Mouse (Mus musculus) heart, embryonic 16.5 days (tissue): ENCODE measurements around the gene Ube2q2. TPM values are rescaled to one million over a fixed set of nuclear protein-coding genes. Genes with fewer than 3 reads are reported as not detected.
A peak's percentile ranks its signal among the peaks of the same experiment; 100 is the strongest.

ENCODE experiments used
- ATAC-seq: fragments of 200-750 bp; cut with Nextera tagmentation; replicated peaks from 2 replicates; pipeline ENCODE4 v1.8.0; 2017; ENCODE audit warnings: moderate number of reproducible peaks; ENCODE audit not compliant: insufficient read depth, low FRiP score; ENCODE audit errors: extremely low read depth
- H3K27ac ChIP-seq: fragments of 300-500 bp; sonication (generic); 2 replicates; pipeline ENCODE4 v1.5.1; 2014; ENCODE audit warnings: mild to moderate bottlenecking, low read length, control low read depth, moderate library complexity
- H3K27me3 ChIP-seq: fragments of 300-500 bp; sonication (generic); 2 replicates; pipeline ENCODE4 v1.6.1; 2014; ENCODE audit warnings: low read length, mixed read lengths; ENCODE audit not compliant: control insufficient read depth, insufficient read depth
- H3K36me3 ChIP-seq: fragments of 300-500 bp; sonication (generic); 2 replicates; pipeline ENCODE4 v1.6.1; 2014; ENCODE audit not compliant: control insufficient read depth, insufficient read depth
- H3K4me1 ChIP-seq: fragments of 300-500 bp; sonication (generic); 2 replicates; pipeline ENCODE4 v1.6.1; 2014; ENCODE audit warnings: low read length, mixed read lengths; ENCODE audit not compliant: control insufficient read depth, insufficient read depth
- H3K4me2 ChIP-seq: fragments of 300-500 bp; sonication (generic); 2 replicates; pipeline ENCODE4 v1.6.1; 2014; ENCODE audit warnings: low read depth, mild to moderate bottlenecking, control low read depth, low read length
- H3K4me3 ChIP-seq: fragments of 300-500 bp; sonication (generic); 2 replicates; pipeline ENCODE4 v1.5.1; 2014; ENCODE audit warnings: mild to moderate bottlenecking, control low read depth, low read length
- H3K9ac ChIP-seq: fragments of 300-500 bp; sonication (generic); 2 replicates; pipeline ENCODE4 v1.6.1; 2014; ENCODE audit warnings: low read length, control low read depth
- H3K9me3 ChIP-seq: fragments of 300-500 bp; sonication (generic); replicated peaks from 2 replicates; pipeline ENCODE4 v1.6.1; 2016; ENCODE audit warnings: low read length; ENCODE audit not compliant: control insufficient read depth
- WGBS: fragments of 180-500 bp; shearing (Covaris S2); extraction: QIAGEN DNeasy Blood & Tissue Kit; methylation state at CpG from one replicate; pipeline ENCODE4 v1.1.7; 2014; 5-methylcytosine and 5-hydroxymethylcytosine counted together
- polyA plus RNA-seq: library from polyadenylated mRNA; unstranded; fragments of >200 nt; fragmentation: Nextera tagmentation; extraction: Ambion mirVana; gene quantifications from 2 replicates; pipeline ENCODE4 v1.2.1, GENCODE M21; 2015

Gene Ube2q2
- polyA plus RNA-seq, 1 experiment from 2014 or later, result 21.2 TPM

DNA sequence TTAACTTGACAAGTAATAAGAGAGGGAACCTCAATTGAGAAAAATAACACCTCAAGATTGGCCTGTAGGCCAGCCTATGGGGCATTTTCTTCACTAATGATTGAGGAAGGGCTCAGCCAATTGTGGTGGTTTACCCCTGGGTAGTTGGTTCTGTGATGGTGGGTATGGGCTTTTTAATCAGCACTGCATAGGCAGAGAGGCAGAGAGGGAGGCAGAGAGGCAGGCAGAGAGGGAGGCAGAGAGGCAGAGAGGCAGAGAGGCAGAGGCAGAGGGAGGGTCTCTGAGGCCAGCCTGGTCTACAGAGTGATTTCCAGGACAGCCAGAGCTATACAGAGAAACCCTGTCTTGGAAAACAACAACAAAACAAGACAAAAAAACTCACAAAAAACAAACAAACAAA, 2.4 kb downstream of the Ube2q2 start:
- 0 out of 2 replicates have a peak overlapping the region, but pooled peaks have one; percentile 78 for H3K4me3 ChIP-seq
- peak overlapping the region; percentile 85; the same call in 1 of the 2 replicates for H3K4me2 ChIP-seq
- H3K36me3 ChIP-seq, result no peaks in the 10 kb centered on the region
- peak overlapping the region; percentile 90; the same call in 1 of the 2 replicates for H3K9ac ChIP-seq
- no peak overlapping the region for H3K27ac ChIP-seq
- H3K9me3 ChIP-seq, result no peaks in the 10 kb centered on the region
- H3K4me1 ChIP-seq, result peaks cover 16% of the 10 kb centered on the region
- no peaks in the 10 kb centered on the region for H3K27me3 ChIP-seq
- no peak for ATAC-seq

DNA sequence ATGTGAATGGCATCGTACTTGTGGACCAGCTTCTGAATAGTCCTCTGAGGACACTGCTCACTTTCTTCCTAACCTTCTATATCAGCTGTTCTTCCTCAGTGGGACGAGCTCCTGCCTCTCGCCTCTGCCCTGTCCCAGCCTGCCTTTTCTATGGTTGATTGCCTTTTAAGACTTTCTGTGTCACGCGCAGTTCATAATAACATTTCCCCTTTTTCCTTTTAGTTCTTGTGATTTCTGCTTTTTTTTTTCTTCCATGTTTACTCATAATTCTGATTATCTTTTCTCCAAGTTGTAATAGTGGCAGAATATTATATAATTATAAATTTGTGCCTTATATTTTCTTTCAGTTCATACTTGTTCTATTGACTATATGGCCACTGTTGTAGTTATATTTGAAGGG, 4.3 kb downstream of the Ube2q2 start:
- Histone ChIP-seq H3K4me3 (no peak overlapping the region), H3K9me3 (no peaks in the 10 kb centered on the region), H3K27me3 (no peaks in the 10 kb centered on the region), H3K36me3 (no peaks in the 10 kb centered on the region), H3K4me1 (peaks cover 16% of the 10 kb centered on the region), H3K9ac (no peak overlapping the region), H3K4me2 (no peak overlapping the region), H3K27ac (no peak overlapping the region)
- 82% methylated on average over 5 of the region's 5 CpGs for WGBS
- ATAC-seq, result no peak

DNA sequence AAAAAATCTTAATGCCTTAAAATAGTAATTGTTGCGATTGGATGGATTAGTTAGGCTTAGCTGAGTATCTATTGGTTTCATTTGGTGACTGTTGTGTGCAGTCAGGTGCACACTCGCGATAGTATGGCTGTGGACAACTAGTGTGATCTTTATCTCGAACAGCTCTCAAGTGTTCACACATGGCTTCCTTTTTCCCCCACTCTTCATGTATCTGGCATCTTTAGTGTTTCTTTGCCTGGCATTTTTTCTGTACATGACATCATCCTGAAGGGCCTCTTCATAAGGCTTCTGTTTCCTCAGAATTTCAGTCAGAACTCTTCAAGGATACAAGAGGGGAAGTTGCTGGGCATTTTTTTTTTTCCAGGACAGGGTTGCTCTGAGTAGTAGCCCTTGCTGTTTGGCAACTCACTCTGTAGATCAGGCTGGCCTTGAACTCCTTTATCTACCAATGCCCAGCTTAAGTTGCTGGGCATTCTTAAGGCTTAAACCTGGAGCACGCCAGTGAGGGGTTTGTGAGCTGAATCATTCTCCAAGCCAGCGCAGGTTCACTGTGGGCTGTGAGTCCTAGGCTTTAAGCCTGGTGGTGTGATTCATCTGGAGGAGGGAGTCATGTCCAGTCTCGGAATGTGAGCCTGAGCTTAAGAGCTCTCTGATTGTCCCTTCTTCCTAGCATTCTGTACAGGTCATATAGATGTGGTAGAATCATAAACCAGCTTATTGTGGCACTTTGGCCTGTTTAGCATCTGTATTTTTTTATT, 22.2 kb downstream of the Ube2q2 start:
- Histone ChIP-seq H3K9me3 (no peaks in the 10 kb centered on the region), H3K4me1 (peaks cover 2% of the 10 kb centered on the region; the same call in 1 of the 2 replicates), H3K4me2 (no peak overlapping the region), H3K4me3 (no peak overlapping the region), H3K9ac (no peak overlapping the region), H3K27me3 (no peaks in the 10 kb centered on the region), H3K36me3 (no peaks in the 10 kb centered on the region), H3K27ac (no peak overlapping the region)
- ATAC-seq, result no peak
- WGBS, result 58% methylated on average over 7 of the region's 7 CpGs

DNA sequence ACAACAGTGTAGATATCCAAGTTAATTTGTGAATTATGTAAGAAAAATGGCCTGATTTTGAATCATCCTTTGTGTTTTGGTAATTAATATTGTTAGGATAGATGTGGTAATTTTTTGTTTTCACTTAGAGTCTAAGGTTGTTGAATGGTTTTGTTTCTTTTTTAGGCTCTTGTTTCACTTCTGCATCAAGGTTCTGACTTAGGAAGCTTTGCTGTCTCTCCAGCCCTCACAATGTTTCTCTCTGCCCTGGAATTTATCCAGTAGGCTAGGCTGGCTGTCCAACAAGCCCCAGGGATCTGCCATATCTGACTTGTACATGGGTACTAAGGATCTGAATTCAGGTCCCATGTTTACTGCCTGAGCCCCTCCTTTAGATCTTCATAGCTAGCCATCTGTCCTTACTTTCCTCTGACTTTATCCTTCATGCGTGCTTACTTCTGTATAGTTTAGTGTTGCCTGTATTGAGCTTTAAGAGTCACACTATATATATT, 23.6 kb downstream of the Ube2q2 start:
- WGBS, result 97% methylated on average over 1 of the region's 1 CpGs
- H3K9me3 ChIP-seq, result no peaks in the 10 kb centered on the region
- H3K27me3 ChIP-seq, result no peaks in the 10 kb centered on the region
- H3K4me1 ChIP-seq, result peaks cover 2% of the 10 kb centered on the region; the same call in 1 of the 2 replicates
- ATAC-seq, result no peak
- no peak overlapping the region for H3K4me2 ChIP-seq
- no peak overlapping the region for H3K4me3 ChIP-seq
- H3K36me3 ChIP-seq, result no peaks in the 10 kb centered on the region
- H3K27ac ChIP-seq, result no peak overlapping the region
- H3K9ac ChIP-seq, result no peak overlapping the region

DNA sequence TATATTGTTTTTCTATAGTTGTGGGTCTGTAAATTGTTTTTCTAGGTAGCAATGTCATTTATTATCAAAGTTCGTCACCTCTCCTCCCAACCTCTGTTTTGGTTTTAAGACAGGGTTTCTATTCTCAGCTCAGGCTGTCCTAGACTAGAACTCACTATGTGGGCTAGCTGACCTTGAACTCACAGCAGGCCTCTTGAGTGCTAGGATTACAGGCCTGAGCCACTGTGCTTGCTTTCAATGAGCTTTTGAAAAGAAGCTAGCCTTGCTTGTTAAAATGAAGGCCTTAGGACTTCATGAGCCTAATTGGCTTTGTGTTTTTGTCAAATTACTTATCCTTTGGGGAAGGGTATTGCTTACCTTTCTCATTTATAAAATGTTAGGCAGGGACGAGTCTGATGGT, 25.6 kb downstream of the Ube2q2 start:
- no peak for ATAC-seq
- H3K27ac ChIP-seq, result no peak overlapping the region
- no peaks in the 10 kb centered on the region for H3K36me3 ChIP-seq
- no peaks in the 10 kb centered on the region for H3K9me3 ChIP-seq
- H3K4me1 ChIP-seq, result peaks cover 2% of the 10 kb centered on the region; the same call in 1 of the 2 replicates
- H3K9ac ChIP-seq, result no peak overlapping the region
- H3K4me3 ChIP-seq, result no peak overlapping the region
- H3K4me2 ChIP-seq, result no peak overlapping the region
- WGBS, result 77% methylated on average over 2 of the region's 2 CpGs
- H3K27me3 ChIP-seq, result no peaks in the 10 kb centered on the region

DNA sequence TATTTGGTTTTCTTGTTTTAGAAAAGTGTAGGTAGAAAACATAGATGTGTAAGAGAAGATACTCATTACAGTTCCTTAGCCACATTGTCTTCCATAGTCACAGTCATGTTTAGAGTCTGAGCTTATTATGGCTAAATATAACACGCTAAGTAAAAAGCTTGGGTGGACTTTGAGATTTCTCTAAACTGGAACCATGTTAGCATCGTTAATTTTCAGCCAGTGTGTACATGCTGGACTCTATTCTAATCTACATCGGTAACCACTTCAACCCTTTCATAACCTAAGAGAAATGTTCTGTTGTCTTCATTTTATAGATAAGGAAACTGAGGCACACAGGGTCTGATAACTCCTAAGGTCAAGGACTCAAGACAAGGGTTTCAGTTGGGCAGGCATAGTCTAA, 47.2 kb downstream of the Ube2q2 start:
- H3K9me3 ChIP-seq, result no peaks in the 10 kb centered on the region
- no peak for ATAC-seq
- peaks cover 6% of the 10 kb centered on the region; the same call in 1 of the 2 replicates for H3K36me3 ChIP-seq
- no peaks in the 10 kb centered on the region for H3K4me1 ChIP-seq
- no peak overlapping the region for H3K27ac ChIP-seq
- no peak overlapping the region for H3K4me3 ChIP-seq
- no peaks in the 10 kb centered on the region for H3K27me3 ChIP-seq
- H3K9ac ChIP-seq, result no peak overlapping the region
- H3K4me2 ChIP-seq, result no peak overlapping the region
- WGBS, result 81% methylated on average over 3 of the region's 3 CpGs

DNA sequence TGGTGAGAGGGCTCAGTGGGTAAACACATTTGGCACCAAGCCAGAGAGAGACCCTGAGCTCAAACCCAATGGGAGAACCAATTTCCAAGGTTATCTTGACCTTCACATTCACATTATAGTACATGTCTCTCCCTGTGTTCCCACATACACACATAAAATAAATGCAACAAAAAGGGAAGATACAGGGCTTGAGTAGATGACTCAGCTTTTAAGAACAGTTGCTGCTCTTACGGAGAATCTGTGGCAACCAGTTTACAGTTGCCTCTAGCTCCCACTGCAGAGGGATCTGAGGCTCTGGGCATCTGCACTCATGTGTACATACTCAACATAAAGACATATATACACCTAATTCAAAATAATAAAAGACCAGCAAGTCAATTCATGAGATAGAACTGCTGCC, 49.6 kb downstream of the Ube2q2 start:
- no peaks in the 10 kb centered on the region for H3K4me1 ChIP-seq
- H3K4me3 ChIP-seq, result no peak overlapping the region
- no peaks in the 10 kb centered on the region for H3K27me3 ChIP-seq
- no peak overlapping the region for H3K4me2 ChIP-seq
- ATAC-seq, result no peak
- no peak overlapping the region for H3K27ac ChIP-seq
- no peaks in the 10 kb centered on the region for H3K9me3 ChIP-seq
- no peak overlapping the region for H3K9ac ChIP-seq
- WGBS, result 94% methylated on average over 1 of the region's 1 CpGs
- peaks cover 3% of the 10 kb centered on the region; the same call in 1 of the 2 replicates for H3K36me3 ChIP-seq

DNA sequence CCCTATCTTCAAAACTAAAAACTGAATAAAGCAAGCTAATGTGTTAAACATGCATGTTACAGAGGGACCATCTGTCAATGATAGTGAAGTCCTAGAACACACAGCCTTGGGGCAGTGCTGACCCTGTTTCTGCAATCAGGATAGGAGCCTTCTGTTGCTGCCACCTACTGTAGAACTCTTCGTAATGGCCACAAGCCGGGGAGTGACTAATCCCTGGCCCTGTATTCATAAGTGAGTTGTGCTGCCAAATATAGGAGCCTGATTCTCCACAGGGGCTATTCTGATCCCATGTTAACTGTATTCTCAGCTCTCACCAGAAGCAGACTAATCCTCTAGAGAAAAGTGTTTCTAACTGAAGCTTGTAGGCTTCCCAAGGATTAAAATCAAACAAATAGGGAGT, 50.7 kb downstream of the Ube2q2 start:
- Histone ChIP-seq H3K4me2 (no peak overlapping the region), H3K36me3 (peaks cover 3% of the 10 kb centered on the region; the same call in 1 of the 2 replicates), H3K9me3 (no peaks in the 10 kb centered on the region), H3K9ac (no peak overlapping the region), H3K4me1 (no peaks in the 10 kb centered on the region), H3K27me3 (no peaks in the 10 kb centered on the region), H3K27ac (peak overlapping the region; percentile 43; the same call in 1 of the 2 replicates), H3K4me3 (no peak overlapping the region)
- 32% methylated on average over 2 of the region's 2 CpGs for WGBS
- peak; percentile 45; the same call in 1 of the 2 replicates for ATAC-seq

DNA sequence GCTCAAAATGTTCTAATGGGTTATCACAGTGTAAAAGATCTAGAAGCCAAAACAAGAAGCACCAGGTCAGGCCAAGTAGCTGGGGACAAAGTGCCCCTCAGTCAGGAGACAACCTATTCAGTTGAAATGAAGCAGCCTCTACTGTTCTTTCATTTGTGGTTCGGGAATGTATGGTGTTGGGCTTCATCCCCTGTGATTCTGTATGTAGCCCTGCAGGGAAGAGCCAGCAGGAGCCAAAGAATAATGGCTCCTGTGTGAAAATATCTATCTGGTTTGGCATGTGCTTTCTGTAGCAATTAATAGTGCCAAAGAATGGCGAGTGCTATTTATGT, 59.8 kb downstream of the Ube2q2 start:
- Histone ChIP-seq H3K4me3 (peak overlapping the region; percentile 81), H3K4me1 (peaks cover 25% of the 10 kb centered on the region), H3K4me2 (peak overlapping the region; percentile 91), H3K27ac (peak overlapping the region; percentile 92), H3K9me3 (no peaks in the 10 kb centered on the region), H3K27me3 (no peaks in the 10 kb centered on the region), H3K9ac (peak overlapping the region; percentile 88), H3K36me3 (no peaks in the 10 kb centered on the region)
- peak; percentile 5; the same call in 1 of the 2 replicates for ATAC-seq
- whole genome bisulfite sequencing, result 0% methylated on average over 2 of the region's 2 CpGs
